Mouse (Mus musculus) C2C12 (cell line): ENCODE data around the gene Syt9.

Experiments used
- CEBPB ChIP-seq: IDR thresholded peaks from one replicate; pipeline ENCODE4 v1.6.1; 2011; ENCODE audit warnings: low read depth, mild to moderate bottlenecking, control low read depth, moderate library complexity
- CTCF ChIP-seq: IDR thresholded peaks from one replicate; pipeline ENCODE4 v1.5.1; 2011; ENCODE audit not compliant: control insufficient read depth, insufficient read depth, insufficient read length
- FOSL1 ChIP-seq: IDR thresholded peaks from one replicate; pipeline ENCODE4 v1.8.0; 2011; ENCODE audit warnings: mild to moderate bottlenecking, low read length; ENCODE audit not compliant: poor library complexity, insufficient read depth, severe bottlenecking
- MAX ChIP-seq: IDR thresholded peaks from one replicate; pipeline ENCODE4 v1.6.1; 2011; ENCODE audit warnings: mild to moderate bottlenecking, control low read depth
- MYOD1 ChIP-seq: IDR thresholded peaks from one replicate; pipeline ENCODE4 v1.6.1; 2011; ENCODE audit warnings: low read depth; ENCODE audit not compliant: control insufficient read depth, insufficient read length
- MYOG ChIP-seq: IDR thresholded peaks from one replicate; pipeline ENCODE4 v1.6.1; 2011; ENCODE audit not compliant: control insufficient read depth, insufficient read length; ENCODE audit errors: extremely low read depth
- USF1 ChIP-seq: IDR thresholded peaks from one replicate; pipeline ENCODE4 v1.6.1; 2011; ENCODE audit warnings: low read depth, mild to moderate bottlenecking, control low read depth, moderate library complexity

DNA sequence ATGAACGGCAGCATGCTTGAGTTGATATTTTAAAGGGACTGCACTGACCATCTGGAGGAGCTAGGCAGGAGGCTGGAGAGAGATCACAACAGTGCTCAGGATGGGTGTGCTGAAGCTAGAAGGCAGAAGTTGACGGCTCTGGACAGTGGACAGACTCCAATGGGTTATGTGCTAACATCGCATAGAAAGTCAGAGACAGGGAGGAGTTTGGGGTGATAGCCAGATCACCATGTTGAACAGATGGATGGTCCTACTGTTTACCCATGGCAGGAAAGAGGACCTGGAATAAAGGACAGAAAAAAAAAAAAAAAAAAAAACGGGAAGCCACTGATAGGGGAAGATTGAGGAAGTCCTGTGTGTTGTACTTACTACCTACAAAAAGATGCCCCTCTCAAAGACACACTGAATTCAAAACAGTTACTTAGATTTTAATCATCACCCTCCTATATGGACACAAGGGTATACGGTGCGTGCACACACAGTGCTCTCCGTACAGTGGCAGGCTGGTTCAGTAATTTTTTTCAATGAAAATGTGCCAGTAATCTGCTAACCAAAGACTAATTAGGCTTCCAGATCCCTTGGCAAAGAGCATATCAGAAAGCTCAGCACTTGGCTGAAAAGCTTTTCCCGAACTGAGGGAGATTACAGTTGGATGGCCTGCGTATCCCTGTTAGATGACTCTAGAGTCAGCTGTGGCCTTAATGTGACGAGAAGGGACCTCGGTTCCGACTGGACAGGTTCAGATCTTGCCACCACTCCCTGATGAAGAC, 148.9 kb downstream of the Syt9 start:
- TF ChIP-seq CTCF, result no peak
- no peak for TF ChIP-seq MAX
- TF ChIP-seq MYOD1, result no peak
- TF ChIP-seq MYOG, result no peak
- no peak for TF ChIP-seq USF1
- TF ChIP-seq CEBPB, result no peak
- no peak for TF ChIP-seq FOSL1
